Mouse (Mus musculus) kidney, postnatal 4 days (tissue): Measurements from ENCODE around the gene Gm15737.

ENCODE experiments used
- DNase-seq, 2 experiments: peaks; one replicate each; pipeline ENCODE4 v3.0.0; 2021; ENCODE audit warnings: mixed read lengths in 2 of 2

Gm15737 gene

GRCm38 (mm10) chr6:92876121-92876520 lies 7.0 kb downstream of the Gm15737 start:
- no peak for DNase-seq

GRCm38 (mm10) chr6:92877236-92877635 lies 8.1 kb downstream of the Gm15737 start:
- no peak for DNase-seq

GRCm38 (mm10) chr6:92878771-92879170 lies 9.6 kb downstream of the Gm15737 start:
- DNase-seq: no peak

- DNase-seq: peak in 1 of 2 experiments; percentile 46
Measured at GRCm38 (mm10) chr6:92879700-92880265, 10.6 kb downstream of the Gm15737 start.

GRCm38 (mm10) chr6:92882446-92882845 lies 13.3 kb downstream of the Gm15737 start:
- peak in 1 of 2 experiments; percentile 26 for DNase-seq

GRCm38 (mm10) chr6:92883131-92883900 lies 14.2 kb downstream of the Gm15737 start:
- DNase-seq: peak in 1 of 2 experiments; percentile 34

- DNase-seq: no peak
Measured at GRCm38 (mm10) chr6:92891535-92891934, 22.4 kb downstream of the Gm15737 start.

- no peak for DNase-seq
Measured at GRCm38 (mm10) chr6:92904037-92904436, 34.9 kb downstream of the Gm15737 start.

- no peak for DNase-seq
Measured at GRCm38 (mm10) chr6:92904491-92904890, 35.3 kb downstream of the Gm15737 start.

GRCm38 (mm10) chr6:92905922-92906321 lies 36.8 kb downstream of the Gm15737 start:
- peak; percentile 57 to 64 for DNase-seq

- DNase-seq: peak; percentile 25 to 47
Measured at GRCm38 (mm10) chr6:92909361-92909760, 40.2 kb downstream of the Gm15737 start.

- DNase-seq: no peak
Measured at GRCm38 (mm10) chr6:92910611-92911010, 41.5 kb downstream of the Gm15737 start.

GRCm38 (mm10) chr6:92920938-92921689 lies 52.0 kb downstream of the Gm15737 start:
- DNase-seq: peak; percentile 34 to 46

GRCm38 (mm10) chr6:92921843-92922242 lies 52.7 kb downstream of the Gm15737 start:
- peak; percentile 75 to 79 for DNase-seq

- DNase-seq: peak in 1 of 2 experiments; percentile 19
Measured at GRCm38 (mm10) chr6:92924536-92924935, 55.4 kb downstream of the Gm15737 start.

GRCm38 (mm10) chr6:92928261-92928660 lies 59.1 kb downstream of the Gm15737 start:
- DNase-seq: no peak
